Mouse (Mus musculus) CD4-positive, CD25-positive, alpha-beta regulatory T cell, adult 4 months (primary cell): ENCODE results near the gene Crisp3. TPM values are rescaled to one million over a fixed set of nuclear protein-coding genes. Genes with fewer than 3 reads are reported as not detected.
"Not testable (repeated sequence)": the region's sequence is repeated elsewhere in the genome, so short reads cannot be mapped to it uniquely, and the experiment has no call there.

Experiments
- ATAC-seq: one replicate; pipeline ENCODE4 v1.8.0; 2017
- polyA plus RNA-seq, 2 experiments: library from polyadenylated mRNA; unstranded; fragments of 100-300 nt; shearing (Covaris generic); gene quantifications; one replicate each; pipeline ENCODE4 v1.2.1; 2017

The Crisp3 gene
- polyA plus RNA-seq = not detected

DNA sequence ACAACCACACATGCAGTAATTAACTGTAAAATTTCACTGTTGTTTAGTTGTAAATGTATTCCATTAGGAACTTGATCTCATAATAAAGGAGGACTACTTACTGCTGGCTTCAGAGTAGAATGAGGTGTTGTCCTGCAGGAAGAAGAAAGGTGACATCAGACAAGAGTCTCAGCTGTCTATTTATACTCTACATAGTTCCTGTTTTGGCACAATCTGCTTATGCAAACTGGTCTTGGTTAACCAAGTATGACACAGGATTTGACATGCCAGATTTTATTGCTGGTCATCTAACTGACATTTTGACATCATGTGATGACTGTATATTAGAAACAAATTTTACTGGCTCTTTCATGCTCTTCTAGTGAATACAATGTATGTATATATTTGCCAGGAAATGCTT, at the start of gene Crisp3:
Gene Crisp3 (minus strand): TSS at position 154 of the 400 bp plus-strand sequence.
- ATAC-seq = no peak

DNA sequence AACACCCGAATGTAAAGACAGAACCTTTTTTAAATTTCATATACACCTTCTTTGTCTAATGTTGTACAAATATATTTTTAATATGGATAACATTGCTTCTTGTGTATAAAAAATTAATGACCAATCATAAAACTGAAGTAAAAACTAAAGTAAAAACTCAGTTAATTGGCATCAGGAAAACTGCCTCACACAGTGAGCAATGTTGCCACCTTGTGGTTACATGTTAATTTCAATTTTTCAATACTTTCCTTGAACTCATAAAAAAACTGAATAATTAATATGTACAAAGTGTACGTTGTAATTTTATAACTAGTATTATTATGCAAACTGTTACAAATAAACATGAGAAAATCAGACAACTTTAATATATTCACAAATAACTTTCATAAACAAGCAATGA, 43.3 kb upstream of the Crisp3 start:
- no peak for ATAC-seq

DNA sequence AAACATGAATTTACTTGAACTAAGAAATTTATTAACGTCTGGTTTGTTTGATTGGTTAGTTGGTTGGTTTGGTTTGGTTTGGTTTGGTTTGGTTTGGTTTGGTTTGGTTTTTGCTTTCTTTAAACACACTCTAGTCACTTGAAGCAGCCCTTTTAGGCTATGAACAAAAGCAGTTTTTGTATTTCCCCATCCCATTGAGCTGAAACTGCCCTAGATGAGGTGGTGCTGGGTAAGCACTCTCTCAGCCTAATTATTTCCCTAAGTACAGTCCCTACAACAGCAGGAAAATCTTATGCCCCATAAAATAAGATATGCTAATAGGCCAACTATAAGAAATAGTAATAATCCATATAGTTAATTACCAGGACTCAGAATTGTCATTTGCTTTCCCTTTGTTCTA, 33.4 kb upstream of the Crisp3 start:
- ATAC-seq = no peak

DNA sequence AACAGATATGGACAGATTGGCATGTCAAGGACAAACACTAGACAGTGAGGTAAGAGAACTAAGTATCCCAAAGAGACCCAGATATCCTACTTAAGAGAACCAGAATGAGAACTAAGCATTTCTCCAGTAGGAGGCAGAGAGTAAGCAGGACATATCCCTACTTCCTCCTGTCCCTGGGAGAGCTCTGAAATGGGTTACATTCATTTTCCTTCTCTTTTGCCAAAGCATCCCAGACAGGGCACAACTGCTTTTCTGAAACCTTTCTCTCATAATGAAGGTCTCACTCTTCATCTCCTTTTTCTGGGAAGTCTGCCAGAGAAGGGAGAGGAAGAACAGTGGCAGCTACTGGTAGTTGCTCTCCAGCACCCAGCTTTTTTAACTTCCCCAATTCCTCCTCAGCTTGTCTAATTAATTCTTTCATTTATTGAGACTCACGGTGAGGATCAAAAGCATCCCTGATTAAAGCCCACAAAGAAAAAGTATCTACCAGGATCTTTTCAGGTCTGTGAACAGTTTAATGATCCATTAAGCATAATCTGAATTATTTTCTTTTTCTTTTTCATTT, 32.9 kb upstream of the Crisp3 start:
- no peak for ATAC-seq

DNA sequence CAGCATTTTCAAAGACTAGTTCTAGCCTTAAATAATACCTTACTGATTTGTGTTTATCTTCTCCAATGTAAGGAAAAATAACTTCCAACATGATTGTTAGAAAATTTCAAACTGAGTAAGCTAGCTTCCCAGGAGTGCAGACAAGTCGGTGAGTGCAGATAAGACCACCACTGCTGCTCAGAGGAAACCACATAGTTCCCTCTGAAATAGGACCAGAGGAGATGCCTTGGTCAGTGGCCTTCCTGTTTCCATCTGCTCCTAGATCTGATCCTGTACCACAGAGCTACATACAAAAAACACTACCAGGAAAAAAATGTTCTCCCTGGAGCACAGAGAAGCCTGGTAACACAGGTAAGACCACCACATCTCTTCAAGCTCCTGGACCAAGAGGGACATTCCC, 10.4 kb upstream of the Crisp3 start:
- no peak for ATAC-seq

DNA sequence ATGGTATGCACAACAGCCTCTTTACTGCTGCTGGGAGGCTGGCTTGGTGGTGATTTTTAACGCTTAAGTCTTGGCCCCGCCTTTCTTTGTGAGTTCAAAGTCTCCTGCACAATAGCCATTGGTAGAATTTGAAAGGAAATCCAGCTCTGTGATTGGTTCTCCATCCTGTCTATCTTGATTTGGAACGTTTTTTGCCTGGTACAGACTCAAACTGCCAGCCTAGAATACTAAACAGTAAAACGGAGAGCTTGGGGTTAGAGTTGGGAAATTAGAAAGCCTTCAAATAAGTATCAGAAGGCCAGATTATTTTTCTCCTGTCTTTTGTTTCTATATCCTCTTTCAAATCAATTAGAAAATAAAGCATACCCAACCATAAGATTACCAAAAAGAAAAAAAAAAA, 33.5 kb downstream of the Crisp3 start, which contains the start of gene Pgk2:
Gene Pgk2 (minus strand): TSS at position 101 of the 400 bp plus-strand sequence.
- no peak for ATAC-seq

DNA sequence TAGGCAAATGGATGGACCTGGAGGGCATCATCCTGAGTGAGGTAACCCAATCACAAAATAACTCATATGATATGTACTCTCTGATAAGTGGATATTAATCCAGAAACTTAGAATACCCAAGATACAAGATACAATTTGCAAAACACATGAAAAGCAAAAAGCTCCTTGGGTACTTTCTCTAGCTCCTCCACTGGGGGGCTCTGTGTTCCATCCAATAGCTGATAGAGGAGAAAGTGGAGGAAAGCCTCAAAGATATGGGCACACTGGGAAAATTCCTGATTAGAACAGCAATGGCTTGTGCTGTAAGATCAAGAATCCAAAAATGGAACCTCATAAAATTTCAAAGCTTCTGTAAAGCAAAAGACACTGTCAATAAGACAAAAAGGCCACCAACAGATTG, 40.3 kb downstream of the Crisp3 start:
- ATAC-seq = not testable (repeated sequence)

DNA sequence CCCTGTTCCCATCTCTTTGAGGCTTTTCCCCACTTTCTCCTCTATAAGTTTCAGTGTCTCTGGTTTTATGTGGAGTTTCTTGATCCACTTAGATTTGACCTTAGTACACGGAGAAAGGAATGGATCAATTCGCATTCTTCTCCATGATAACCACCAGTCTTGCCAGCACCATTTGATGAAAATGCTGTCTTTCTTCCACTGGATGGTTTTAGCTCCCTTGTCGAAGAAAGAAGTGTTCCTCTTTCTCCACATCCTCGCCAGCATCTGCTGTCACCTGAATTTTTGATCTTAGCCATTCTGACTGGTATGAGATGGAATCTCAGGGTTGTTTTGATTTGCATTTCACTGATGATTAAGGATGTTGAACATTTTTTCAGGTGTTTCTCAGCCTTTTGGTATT, 51.9 kb downstream of the Crisp3 start:
- ATAC-seq = not testable (repeated sequence)

Other genes starting within 250 kb of the Crisp3 start
- gene AC192777.2, start 146.8 kb downstream of the Crisp3 start, polyA plus RNA-seq = not detected
- not detected for gene Pgk2, start 33.6 kb downstream of the Crisp3 start, polyA plus RNA-seq
- not detected for gene Crisp1, start 76.9 kb upstream of the Crisp3 start, polyA plus RNA-seq